Mouse (Mus musculus) MEL (cell line): ENCODE results near the gene Pou5f1.

Experiments used
- BHLHE40 ChIP-seq: IDR thresholded peaks from 2 replicates; pipeline ENCODE4 v1.6.1; 2012; ENCODE audit warnings: low read depth, mild to moderate bottlenecking, inconsistent platforms, low read length, improper control_type of control experiment, borderline replicate concordance
- CTCF ChIP-seq, 3 experiments: IDR thresholded peaks in 2 of 3; conservative IDR thresholded peaks in 1 of 3; 2 replicates each; pipeline ENCODE4 v1.5.1; 2011 to 2012; ENCODE audit warnings: low read length in 3 of 3, low read depth in 2 of 3, mild to moderate bottlenecking in 2 of 3, improper control_type of control experiment in 1 of 3, inconsistent platforms in 1 of 3, mixed read lengths in 1 of 3, moderate library complexity in 1 of 3; ENCODE audit not compliant: control insufficient read depth in 1 of 3, insufficient read depth in 1 of 3, poor library complexity in 1 of 3, severe bottlenecking in 1 of 3
- HCFC1 ChIP-seq: IDR thresholded peaks from 2 replicates; pipeline ENCODE4 v1.6.1; 2012; ENCODE audit warnings: low read depth, mild to moderate bottlenecking, inconsistent platforms, low read length, improper control_type of control experiment, moderate library complexity
- POLR2A ChIP-seq, 2 experiments: IDR thresholded peaks; 2 replicates each; pipeline ENCODE4 v1.6.1; 2011 to 2012; ENCODE audit warnings: low read length in 2 of 2, mild to moderate bottlenecking in 2 of 2, control low read depth in 1 of 2, improper control_type of control experiment in 1 of 2, low read depth in 1 of 2, moderate library complexity in 1 of 2; ENCODE audit not compliant: control insufficient read depth in 1 of 2, insufficient read depth in 1 of 2, poor library complexity in 1 of 2
- TCF12 ChIP-seq: IDR thresholded peaks from 2 replicates; pipeline ENCODE4 v1.6.1; 2014; ENCODE audit warnings: low read depth, mild to moderate bottlenecking, inconsistent platforms, low read length, improper control_type of control experiment, moderate library complexity

DNA sequence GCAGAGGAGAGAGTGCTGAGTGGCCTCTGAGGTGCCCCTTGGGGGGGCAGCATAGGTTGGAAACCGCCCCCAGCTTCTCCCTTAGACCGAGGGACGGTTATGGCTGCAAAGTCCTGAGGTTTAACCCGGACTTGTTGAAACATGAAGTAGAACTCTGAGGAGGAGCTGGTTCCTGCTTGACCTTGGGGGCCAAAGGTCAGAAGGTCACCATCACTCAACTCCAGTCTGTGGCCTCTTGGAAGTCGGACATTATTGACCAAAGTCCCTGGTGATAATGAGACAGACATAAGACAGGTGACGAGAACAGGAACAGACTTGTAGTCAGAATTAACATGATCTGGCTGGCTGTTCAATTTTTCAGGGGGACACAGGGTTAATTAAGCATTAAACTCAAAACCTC, 8.9 kb downstream of the Pou5f1 start:
- no peak for TF ChIP-seq HCFC1
- no peak for TF ChIP-seq CTCF (IDR thresholded peaks at IDR 0.05 in 2 of 3, conservative IDR thresholded peaks at IDR 0.05 in 1 of 3; ENCODE audit: control insufficient read depth in 1 of 3, insufficient read depth in 1 of 3, low read depth in 2 of 3, low read length in 3 of 3, poor library complexity in 1 of 3, severe bottlenecking in 1 of 3)
- no peak for TF ChIP-seq BHLHE40
- no peak for TF ChIP-seq TCF12
- no peak for TF ChIP-seq POLR2A (IDR thresholded peaks at IDR 0.05; ENCODE audit: control insufficient read depth in 1 of 2, insufficient read depth in 1 of 2, low read depth in 1 of 2, low read length in 2 of 2, poor library complexity in 1 of 2)
